Mouse (Mus musculus): ENCODE data around the gene Dpp9. TPM values are rescaled to one million over a fixed set of nuclear protein-coding genes. Genes with fewer than 3 reads are reported as not detected.
A peak's percentile ranks its signal among the peaks of the same experiment; 100 is the strongest.

Dpp9 gene
- total RNA-seq, 2 experiments from 2014 or later: 34.0 to 43.2 TPM

GRCm38 (mm10) chr17:56144546-56144945 is 74.2 kb downstream of the Dpp9 start:
- DNase-seq: no peak
- H3K4me3 ChIP-seq: no peak overlapping the region
- intact Hi-C loops (cut with DNase I): no loop called here
- TF ChIP-seq CTCF (IDR thresholded peaks at IDR 0.05): no peak
- H3K27ac ChIP-seq: no peak overlapping the region

DNA sequence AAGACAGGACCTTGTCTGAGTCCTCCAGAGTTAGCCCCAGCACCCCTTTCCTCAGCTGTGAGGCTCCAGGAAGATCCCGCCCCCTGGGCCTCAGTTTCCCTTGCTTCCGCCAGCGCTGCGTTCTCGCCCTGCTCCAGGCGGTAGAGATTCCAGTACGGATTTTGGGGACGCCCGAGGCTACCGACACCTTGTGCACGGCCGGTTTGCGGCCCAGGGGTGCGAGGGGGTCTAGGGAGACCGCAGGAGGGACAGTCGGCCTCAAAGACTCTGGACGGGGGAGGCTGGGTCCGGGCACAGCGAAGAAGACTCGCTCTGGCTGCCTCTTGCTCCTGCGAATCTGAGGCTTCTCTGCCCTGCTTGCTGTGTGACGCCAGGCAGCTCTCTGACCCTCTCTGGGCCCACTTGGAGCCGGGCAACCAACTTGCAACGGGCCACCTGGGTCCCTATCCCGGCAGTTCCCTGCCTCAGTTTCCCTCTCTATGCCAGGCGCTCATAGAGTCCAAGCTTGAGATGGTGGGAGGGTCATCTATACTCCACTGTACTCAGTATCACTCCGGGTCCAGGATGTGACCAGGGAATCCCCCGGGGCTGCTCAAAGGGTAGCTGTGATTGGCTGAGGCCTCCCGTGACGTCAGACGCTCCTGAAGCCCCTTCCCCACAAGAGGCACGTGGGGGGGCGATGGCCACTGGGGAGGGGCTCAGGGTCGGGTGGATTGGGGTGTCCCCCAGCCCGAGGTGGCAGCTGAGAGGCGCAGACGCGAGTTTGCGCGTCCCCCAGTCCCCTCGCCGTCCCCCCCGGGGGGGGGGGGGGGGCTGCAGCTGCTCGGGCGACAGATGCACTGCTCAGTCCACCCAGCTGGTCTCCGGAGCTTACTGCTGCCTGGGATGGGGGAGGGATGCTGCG is 76.8 kb downstream of the Dpp9 start:
- no peak for TF ChIP-seq CTCF (IDR thresholded peaks at IDR 0.05)
- DNase-seq: no peak
- H3K4me3 ChIP-seq: peak overlapping the region; percentile 68
- no peak overlapping the region for H3K27ac ChIP-seq
- intact Hi-C loops (cut with DNase I): no loop called here

- Histone ChIP-seq H3K4me3 (peak within 1 kb of the TSS; percentile 85), H3K27ac (peak within 1 kb of the TSS; percentile 39)
- DNase-seq: peak; percentile 74
- intact Hi-C loops (cut with DNase I): loop anchor here (10.0 kb wide), 1 partner anchor 195 kb away; no protein-coding TSS in a partner anchor
- no peak for TF ChIP-seq CTCF (IDR thresholded peaks at IDR 0.05)
These were observed 78.7 kb downstream of the Dpp9 start, which contains the start of gene Sema6b for GRCm38 (mm10) chr17:56139858-56140595. TSS of gene Sema6b (minus strand) at chr17:56140343.

DNA sequence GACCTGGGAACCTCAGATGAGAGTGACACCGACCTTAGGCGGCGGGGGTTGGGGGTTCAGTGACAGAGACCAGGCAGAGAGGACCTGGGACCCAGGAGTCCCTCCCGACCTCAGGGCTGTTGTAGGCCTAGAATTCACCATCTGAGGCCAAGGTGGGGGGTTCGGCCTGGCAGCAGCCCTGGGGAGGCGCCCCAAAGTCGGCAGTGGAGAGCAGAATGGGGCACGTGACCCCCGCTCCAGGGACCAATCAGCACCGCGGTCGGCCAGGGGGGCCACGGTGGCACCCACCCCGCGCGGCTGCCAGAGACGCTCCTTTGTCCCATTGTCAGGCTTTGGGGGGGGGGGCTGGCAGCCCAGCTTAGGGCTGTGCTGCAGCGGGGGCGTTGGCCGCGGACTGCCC is 79.3 kb downstream of the Dpp9 start:
- intact Hi-C loops (cut with DNase I): loop anchor here (10.0 kb wide), 1 partner anchor 195 kb away; no protein-coding TSS in a partner anchor
- DNase-seq: no peak
- Histone ChIP-seq H3K4me3 (peak overlapping the region; percentile 85), H3K27ac (peak overlapping the region; percentile 39)
- no peak for TF ChIP-seq CTCF (IDR thresholded peaks at IDR 0.05)

GRCm38 (mm10) chr17:56137839-56138613 is 80.7 kb downstream of the Dpp9 start:
- Histone ChIP-seq H3K27ac (peak overlapping the region; percentile 53), H3K4me3 (peak overlapping the region; percentile 37; the same call in 1 of the 2 replicates)
- DNase-seq: no peak
- intact Hi-C loops (cut with DNase I): loop anchor here (10.0 kb wide), 1 partner anchor 197 kb away; no protein-coding TSS in a partner anchor
- TF ChIP-seq CTCF (IDR thresholded peaks at IDR 0.05): no peak

Small RNA genes lying within 50 kb of the gene (microRNA-seq; reads per million reads assigned to microRNA genes)
- gene Gm44397 (not detected), gene Mir7b (2.9 reads per million)

Other genes starting within 250 kb of the Dpp9 start
- under 1 TPM in 1 of 2 experiments, not detected in 1; 0.47 TPM for gene Shd, start 248.4 kb downstream of the Dpp9 start, total RNA-seq (2021)
- not detected for gene Fsd1, start 232.4 kb downstream of the Dpp9 start, total RNA-seq (2021)
- gene Stap2, start 213.3 kb downstream of the Dpp9 start, total RNA-seq (2021): 1 to 10 TPM; 2.6 to 3.1 TPM
- gene Mpnd, start 213.2 kb downstream of the Dpp9 start, total RNA-seq (2021): 10 to 100 TPM; 41.2 to 41.6 TPM
- 1 to 10 TPM; 8.7 to 9.5 TPM for gene Sh3gl1, start 182.3 kb downstream of the Dpp9 start, total RNA-seq (2021)
- under 1 TPM; 0.46 to 0.59 TPM for gene Chaf1a, start 178.5 kb downstream of the Dpp9 start, total RNA-seq (2021)
- 10 to 100 TPM; 55.6 to 64.3 TPM for gene Ubxn6, start 143.9 kb downstream of the Dpp9 start, total RNA-seq (2021)
- 10 to 100 TPM; 23.8 to 26.3 TPM for gene Hdgfl2, start 139.3 kb downstream of the Dpp9 start, total RNA-seq (2021)
- 100 to 1,000 TPM; 255 to 281 TPM for gene Plin4, start 109.1 kb downstream of the Dpp9 start, total RNA-seq (2021)
- 10 to 100 TPM; 22.9 to 55.7 TPM for gene Plin5, start 101.3 kb downstream of the Dpp9 start, total RNA-seq (2021)
- 10 to 100 TPM; 13.2 to 25.5 TPM for gene Lrg1, start 96.9 kb downstream of the Dpp9 start, total RNA-seq (2021)
- 1 to 10 TPM; 1.9 to 3.2 TPM for gene Sema6b, start 78.6 kb downstream of the Dpp9 start, total RNA-seq (2021)
- under 1 TPM; 0.25 to 0.43 TPM for gene Tnfaip8l1, start 56.4 kb downstream of the Dpp9 start, total RNA-seq (2021)
- 10 to 100 TPM; 17.0 to 17.7 TPM for gene Mydgf, start 35.0 kb downstream of the Dpp9 start, total RNA-seq (2021)
- 100 to 1,000 TPM; 165 to 176 TPM for gene Fem1a, start 37.9 kb upstream of the Dpp9 start, total RNA-seq (2021)
- 1 to 10 TPM; 2.7 to 3.4 TPM for gene Ticam1, start 57.9 kb upstream of the Dpp9 start, total RNA-seq (2021)
- 10 to 100 TPM; 42.4 to 75.0 TPM for gene Plin3, start 74.0 kb upstream of the Dpp9 start, total RNA-seq (2021)
- not detected for gene Arrdc5, start 81.4 kb upstream of the Dpp9 start, total RNA-seq (2021)
- 1 to 10 TPM; 1.3 to 2.1 TPM for gene Uhrf1, start 84.4 kb upstream of the Dpp9 start, total RNA-seq (2021)
- 10 to 100 TPM; 25.6 to 27.3 TPM for gene Kdm4b, start 107.2 kb upstream of the Dpp9 start, total RNA-seq (2021)

Data from gastrocnemius, adult 2 months (tissue).